8 mouse cellular contexts compared by ENCODE assay signal in genomic region chr11:93884068-93884467, GRCm38 (mm10). TPM values are rescaled to one million over a fixed set of nuclear protein-coding genes. Genes with fewer than 3 reads are reported as not detected.
DNase-seq lines count a peak whose midpoint lies in the region; ATAC-seq and TF ChIP-seq lines count a peak whose summit lies in the region.

No protein-coding gene starts in this region.

- H3K27ac ChIP-seq in heart, adult 2 months, result no peak overlapping the region
- no peak overlapping the region for H3K27ac ChIP-seq in CH12.LX (ENCODE audit: insufficient read depth, low read depth)
- H3K27ac ChIP-seq in forebrain, embryonic 15.5 days (replicated peaks), result peak overlapping the region; percentile 97; the same call in 1 of the 2 replicates
- H3K27ac ChIP-seq in liver, postnatal 0 days (ENCODE audit: low read depth), result no peak overlapping the region

- DNase-seq in heart, adult 2 months, result no peak
- DNase-seq in heart, adult 8-10 months (ENCODE audit: low spot score), result no peak
- DNase-seq in CH12.LX (ENCODE audit: extremely low read depth), result no peak
- no peak for DNase-seq in liver, postnatal 0 days
- DNase-seq in left cerebral cortex, adult 11 months (ENCODE audit: low spot score), result no peak
- no peak for DNase-seq in thymus, postnatal 14 days
- DNase-seq in urinary bladder, postnatal 10 days (ENCODE audit: low spot score), result no peak

- 93% methylated on average over 4 of the region's 4 CpGs for WGBS in heart, adult 2 months
- 80% methylated on average over 4 of the region's 4 CpGs for WGBS in forebrain, embryonic 15.5 days
- 75% methylated on average over 4 of the region's 4 CpGs for WGBS in liver, postnatal 0 days (ENCODE audit: insufficient replicate concordance)

- no peak for TF ChIP-seq POLR2A in heart, adult 2 months (IDR thresholded peaks at IDR 0.05; ENCODE audit: insufficient read depth, low read depth, low read length)
- TF ChIP-seq POLR2A in CH12.LX (IDR thresholded peaks at IDR 0.05; ENCODE audit: low read depth, low read length), result no peak

- H3K79me2 ChIP-seq in heart, adult 2 months (replicated peaks; ENCODE audit: control insufficient read depth, insufficient read depth, low read length), result peaks cover 3% of the 10 kb centered on the region
- peaks cover 62% of the 10 kb centered on the region for H3K79me2 ChIP-seq in CH12.LX (replicated peaks; ENCODE audit: control insufficient read depth, extremely low read depth, insufficient read depth, poor library complexity, severe bottlenecking)

- intact Hi-C loops in heart, adult 2 months (cut with DNase I), result no loop called here

- peak overlapping the region; percentile 87 for H3K4me3 ChIP-seq in heart, adult 2 months
- peak overlapping the region; percentile 89 to 95 (median 89) for H3K4me3 ChIP-seq in CH12.LX (replicated peaks in 1 of 3; ENCODE audit: low read depth in 2 of 3, low read length in 2 of 3, poor library complexity in 1 of 3)
- H3K4me3 ChIP-seq in forebrain, embryonic 15.5 days, result peak overlapping the region; percentile 100
- H3K4me3 ChIP-seq in liver, postnatal 0 days (ENCODE audit: low read depth, low read length), result peak overlapping the region; percentile 96

- H3K9me3 ChIP-seq in CH12.LX (replicated peaks; ENCODE audit: low read length), result no peaks in the 10 kb centered on the region
- H3K9me3 ChIP-seq in forebrain, embryonic 15.5 days, result no peaks in the 10 kb centered on the region
- H3K9me3 ChIP-seq in liver, postnatal 0 days (ENCODE audit: low read length), result no peaks in the 10 kb centered on the region

- no peak for ATAC-seq in forebrain, embryonic 15.5 days (replicated peaks)
- no peak for ATAC-seq in liver, postnatal 0 days

- no peak overlapping the region for H3K9ac ChIP-seq in heart, adult 2 months (ENCODE audit: low read depth, low read length)
- peak overlapping the region; percentile 90; the same call in 1 of the 2 replicates for H3K9ac ChIP-seq in CH12.LX (ENCODE audit: insufficient read depth, low read depth)
- H3K9ac ChIP-seq in forebrain, embryonic 15.5 days (replicated peaks), result peak overlapping the region; percentile 98; the same call in 1 of the 2 replicates
- peak overlapping the region; percentile 97 for H3K9ac ChIP-seq in liver, postnatal 0 days (replicated peaks)

- TF ChIP-seq EP300 in heart, adult 2 months (IDR thresholded peaks at IDR 0.05; ENCODE audit: insufficient read depth, low read depth, low read length), result no peak
- no peak for TF ChIP-seq EP300 in CH12.LX (IDR thresholded peaks at IDR 0.05; ENCODE audit: low read length)
- no peak for TF ChIP-seq EP300 in liver, postnatal 0 days (IDR thresholded peaks at IDR 0.05; ENCODE audit: low read depth)

- dilution Hi-C loops in CH12.LX (cut with MboI; ENCODE audit: extremely low pct_ligation_motif_present, extremely low pct_unique_long_range_greater_than_20kb, low sequenced_read_pairs), result no loop called here

- peaks cover 8% of the 10 kb centered on the region for H3K4me1 ChIP-seq in heart, adult 2 months (ENCODE audit: control insufficient read depth, insufficient read depth, low read length)
- peaks cover 8 to 32% of the 10 kb centered on the region in 2 experiments for H3K4me1 ChIP-seq in CH12.LX (ENCODE audit: control insufficient read depth in 1 of 2, insufficient read depth in 2 of 2)
- H3K4me1 ChIP-seq in forebrain, embryonic 15.5 days, result peaks cover 39% of the 10 kb centered on the region
- H3K4me1 ChIP-seq in liver, postnatal 0 days (ENCODE audit: insufficient read depth), result peaks cover 17% of the 10 kb centered on the region

- no peaks in the 10 kb centered on the region for H3K27me3 ChIP-seq in heart, adult 2 months (ENCODE audit: control insufficient read depth, insufficient read depth, low read length)
- H3K27me3 ChIP-seq in CH12.LX (replicated peaks), result no peaks in the 10 kb centered on the region
- H3K27me3 ChIP-seq in forebrain, embryonic 15.5 days, result no peaks in the 10 kb centered on the region
- no peaks in the 10 kb centered on the region for H3K27me3 ChIP-seq in liver, postnatal 0 days (ENCODE audit: insufficient read depth, low read length)

- no peak for TF ChIP-seq RAD21 in CH12.LX (IDR thresholded peaks at IDR 0.05; ENCODE audit: low read depth, low read length)

- peak overlapping the region; percentile 99 for H3K4me2 ChIP-seq in CH12.LX (ENCODE audit: insufficient read depth, low read depth, poor library complexity, severe bottlenecking)
- H3K4me2 ChIP-seq in forebrain, embryonic 15.5 days (replicated peaks), result peak overlapping the region; percentile 89
- peak overlapping the region; percentile 99 for H3K4me2 ChIP-seq in liver, postnatal 0 days (ENCODE audit: low read depth, low read length)

- no peak for TF ChIP-seq CTCF in heart, adult 2 months (IDR thresholded peaks at IDR 0.05)
- no peak for TF ChIP-seq CTCF in CH12.LX (conservative IDR thresholded peaks at IDR 0.05 in 1 of 2, IDR thresholded peaks at IDR 0.05 in 1 of 2; ENCODE audit: low read depth in 2 of 2, low read length in 2 of 2)
- TF ChIP-seq CTCF in liver, postnatal 0 days (IDR thresholded peaks at IDR 0.05; ENCODE audit: low read depth), result no peak

- peaks cover 10% of the 10 kb centered on the region for H3K36me3 ChIP-seq in heart, adult 2 months (ENCODE audit: control insufficient read depth, insufficient read depth, low read length)
- H3K36me3 ChIP-seq in CH12.LX (replicated peaks in 1 of 2; ENCODE audit: control insufficient read depth in 1 of 2, insufficient read depth in 1 of 2, low read length in 1 of 2), result peaks cover 24 to 53% of the 10 kb centered on the region in 2 experiments
- peaks cover 22% of the 10 kb centered on the region for H3K36me3 ChIP-seq in forebrain, embryonic 15.5 days
- H3K36me3 ChIP-seq in liver, postnatal 0 days (replicated peaks; ENCODE audit: insufficient read depth, low read length), result peaks cover 31% of the 10 kb centered on the region

- in situ Hi-C loops in CH12.LX (cut with MboI; ENCODE audit: low pct_ligation_motif_present, low pct_unique_long_range_greater_than_20kb, low sequenced_read_pairs), result no loop called here

TF ChIP-seq in CH12.LX, 34 proteins besides CTCF, POLR2A, EP300 and RAD21:
- TF ChIP-seq USF2 (conservative IDR thresholded peaks at IDR 0.05; ENCODE audit: low read depth, low read length) (no peak), ZNF384 (IDR thresholded peaks at IDR 0.05; ENCODE audit: low read depth, low read length) (peak; percentile 65)

RNA-seq across cellular contexts. Expression of gene Utp18, which starts 1.5 kb away (rescaled TPM):
- 10 to 100 TPM in 1 of 2 experiments, 1 to 10 TPM in 1; 9.9 to 11.3 TPM for total RNA-seq in heart, adult 2 months (2021)
- polyA plus RNA-seq in heart, adult 2 months (2012; rRNA removed), result 2.9 and 3.4 TPM in 2 replicates
- total RNA-seq in heart, adult 8-10 months (2022), result 1 to 10 TPM; 8.4 to 9.0 (median 8.8) TPM
- total RNA-seq in CH12.LX (2012; rRNA removed) (61.8 and 76.0 TPM in 2 replicates), CH12.LX (2014; rRNA removed) (132 and 153 TPM in 2 replicates)
- 93.9 and 117 TPM in 2 replicates for polyA plus RNA-seq in CH12.LX (2012; ENCODE audit: insufficient read length, low read depth)
- polyA plus RNA-seq in forebrain, embryonic 15.5 days (2015; fragmentation: Nextera tagmentation; extraction: Ambion mirVana), result 34.0 and 37.7 TPM in 2 replicates
- 9.1 and 9.9 TPM in 2 replicates for polyA plus RNA-seq in liver, postnatal 0 days (2015; fragmentation: Nextera tagmentation; extraction: Ambion mirVana)

RNA-seq across cellular contexts. Expression of gene Mbtd1, which starts 1.6 kb away (rescaled TPM):
- 10 to 100 TPM; 10.8 to 12.3 TPM for total RNA-seq in heart, adult 2 months (2021)
- 3.0 and 4.6 TPM in 2 replicates for polyA plus RNA-seq in heart, adult 2 months (2012; rRNA removed)
- total RNA-seq in heart, adult 8-10 months (2022), result 10 to 100 TPM; 10.5 to 14.3 (median 12.4) TPM
- total RNA-seq in CH12.LX (2012; rRNA removed), result 19.9 TPM in 2 replicates
- 20.5 and 21.5 TPM in 2 replicates for total RNA-seq in CH12.LX (2014; rRNA removed)
- polyA plus RNA-seq in CH12.LX (2012; ENCODE audit: insufficient read length, low read depth), result 46.5 and 50.1 TPM in 2 replicates
- 38.5 and 43.8 TPM in 2 replicates for polyA plus RNA-seq in forebrain, embryonic 15.5 days (2015; fragmentation: Nextera tagmentation; extraction: Ambion mirVana)
- 4.5 and 5.2 TPM in 2 replicates for polyA plus RNA-seq in liver, postnatal 0 days (2015; fragmentation: Nextera tagmentation; extraction: Ambion mirVana)
